Mouse (Mus musculus): ENCODE measurements around the gene Tnni3. TPM values are rescaled to one million over a fixed set of nuclear protein-coding genes. Genes with fewer than 3 reads are reported as not detected.

Gene Tnni3
- total RNA-seq, 2 experiments from 2014 or later = 0.57 to 1.1 TPM

DNA sequence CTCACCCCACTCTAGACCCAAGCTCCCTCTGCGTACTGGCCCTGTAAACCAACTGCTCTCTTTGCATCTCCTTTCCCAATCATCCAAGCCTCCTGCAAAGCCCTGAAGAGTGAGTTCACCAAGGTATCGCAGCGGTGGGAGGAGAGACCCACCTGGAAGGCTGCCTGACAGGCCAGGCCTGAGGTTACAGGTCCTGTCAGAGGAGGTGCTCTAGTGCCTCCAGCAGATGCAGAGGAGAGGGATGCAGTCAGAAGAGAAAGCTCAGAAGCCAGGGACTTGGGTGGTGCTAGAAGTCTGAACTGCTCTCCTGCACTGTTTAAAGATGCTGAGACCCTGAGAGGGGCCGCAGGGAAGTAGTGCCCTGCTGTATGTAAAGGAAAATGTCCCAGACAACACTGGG lies 25.0 kb downstream of the Tnni3 start:
- no peak for DNase-seq (ENCODE audit: low spot score in 2 of 2)

DNA sequence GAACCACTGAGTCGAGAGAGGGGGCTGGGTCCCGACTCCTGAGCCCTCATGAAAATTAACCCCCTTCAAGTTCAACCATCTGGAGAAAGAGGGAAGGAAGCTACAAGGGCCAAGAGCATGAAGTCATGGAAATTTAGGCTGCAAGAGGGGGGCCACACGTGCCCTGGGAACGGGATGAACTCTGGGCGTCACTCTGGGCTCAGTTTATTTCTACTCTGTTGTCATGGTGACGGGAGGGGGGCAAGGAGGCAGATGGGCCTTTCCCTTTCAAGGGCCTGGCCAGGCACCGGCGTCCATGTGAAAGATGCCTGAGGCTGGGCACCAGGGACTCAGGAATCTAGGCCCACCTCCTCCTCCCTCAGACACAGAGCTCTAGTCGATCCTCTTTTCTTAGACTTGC lies 25.8 kb downstream of the Tnni3 start:
- DNase-seq (ENCODE audit: low spot score in 2 of 2) = peak in 1 of 2 experiments; percentile 46

DNA sequence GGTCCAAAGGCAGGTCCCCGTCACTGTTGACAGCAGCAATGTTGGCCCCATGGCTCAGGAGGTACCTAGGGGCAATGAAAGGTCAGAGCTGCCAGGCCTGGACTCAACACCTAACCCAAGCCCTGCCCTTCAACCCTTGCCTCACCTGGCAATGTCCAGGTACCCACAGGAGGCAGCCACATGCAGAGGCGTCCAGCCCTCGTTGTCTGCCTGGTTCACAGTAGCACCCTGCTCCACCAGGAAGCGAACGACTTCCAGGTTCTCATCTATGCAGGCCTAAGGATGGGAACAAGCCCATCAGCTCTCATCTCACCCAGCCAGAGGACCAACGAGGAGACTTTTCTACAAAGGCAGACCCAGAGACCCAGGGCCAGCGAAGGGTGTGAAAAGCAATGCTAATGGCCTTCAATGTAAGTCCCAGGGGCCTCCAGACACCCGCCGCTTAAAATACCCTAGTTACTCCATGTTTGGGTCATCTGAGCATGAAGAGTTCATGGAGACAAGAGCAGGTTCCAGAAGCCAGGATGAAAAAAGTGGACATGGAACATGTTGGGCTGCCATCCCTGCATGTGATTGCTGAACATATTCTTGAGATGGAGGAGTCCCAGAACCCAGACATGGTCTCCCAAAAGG lies 26.6 kb downstream of the Tnni3 start:
- no peak for DNase-seq (ENCODE audit: low spot score in 2 of 2)

DNA sequence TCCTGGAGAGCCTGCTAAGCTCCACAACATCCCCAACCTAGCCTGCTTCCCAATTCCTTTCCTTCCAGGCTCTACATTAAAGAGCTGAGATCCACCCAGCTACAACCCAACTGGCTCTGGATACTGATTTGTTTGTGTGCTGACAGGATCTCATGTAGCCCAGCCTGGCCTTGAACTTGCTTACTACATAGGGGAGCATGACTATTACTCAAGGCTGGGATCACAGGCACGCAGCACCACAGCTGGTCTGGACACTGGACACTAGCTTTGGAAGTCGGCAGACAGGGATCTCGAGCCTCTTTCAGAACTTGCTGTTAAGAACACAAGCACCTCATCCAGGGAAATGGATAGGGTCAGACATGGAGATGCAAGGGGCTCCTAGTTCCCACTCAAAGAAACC lies 27.6 kb downstream of the Tnni3 start:
- no peak for DNase-seq (ENCODE audit: low spot score in 2 of 2)

DNA sequence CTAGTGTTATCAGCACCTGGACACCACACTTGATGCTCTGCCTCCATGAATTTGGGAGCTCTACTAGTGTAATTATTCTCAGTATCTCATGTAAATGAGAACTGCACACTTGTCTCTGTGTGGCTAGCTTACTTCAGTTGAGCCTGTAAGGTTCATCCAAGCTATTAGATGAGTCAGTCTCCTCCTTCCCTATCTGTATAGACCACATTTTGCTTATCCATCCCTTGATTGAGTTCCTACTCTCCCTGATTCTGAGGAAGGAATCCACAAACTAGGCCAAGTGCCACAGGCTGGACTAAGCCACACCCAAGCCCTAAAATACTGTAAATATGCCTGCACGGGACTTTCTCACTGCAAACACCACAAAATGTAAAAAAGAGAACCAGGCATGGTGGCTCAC lies 30.0 kb downstream of the Tnni3 start:
- DNase-seq (ENCODE audit: low spot score in 2 of 2) = no peak

DNA sequence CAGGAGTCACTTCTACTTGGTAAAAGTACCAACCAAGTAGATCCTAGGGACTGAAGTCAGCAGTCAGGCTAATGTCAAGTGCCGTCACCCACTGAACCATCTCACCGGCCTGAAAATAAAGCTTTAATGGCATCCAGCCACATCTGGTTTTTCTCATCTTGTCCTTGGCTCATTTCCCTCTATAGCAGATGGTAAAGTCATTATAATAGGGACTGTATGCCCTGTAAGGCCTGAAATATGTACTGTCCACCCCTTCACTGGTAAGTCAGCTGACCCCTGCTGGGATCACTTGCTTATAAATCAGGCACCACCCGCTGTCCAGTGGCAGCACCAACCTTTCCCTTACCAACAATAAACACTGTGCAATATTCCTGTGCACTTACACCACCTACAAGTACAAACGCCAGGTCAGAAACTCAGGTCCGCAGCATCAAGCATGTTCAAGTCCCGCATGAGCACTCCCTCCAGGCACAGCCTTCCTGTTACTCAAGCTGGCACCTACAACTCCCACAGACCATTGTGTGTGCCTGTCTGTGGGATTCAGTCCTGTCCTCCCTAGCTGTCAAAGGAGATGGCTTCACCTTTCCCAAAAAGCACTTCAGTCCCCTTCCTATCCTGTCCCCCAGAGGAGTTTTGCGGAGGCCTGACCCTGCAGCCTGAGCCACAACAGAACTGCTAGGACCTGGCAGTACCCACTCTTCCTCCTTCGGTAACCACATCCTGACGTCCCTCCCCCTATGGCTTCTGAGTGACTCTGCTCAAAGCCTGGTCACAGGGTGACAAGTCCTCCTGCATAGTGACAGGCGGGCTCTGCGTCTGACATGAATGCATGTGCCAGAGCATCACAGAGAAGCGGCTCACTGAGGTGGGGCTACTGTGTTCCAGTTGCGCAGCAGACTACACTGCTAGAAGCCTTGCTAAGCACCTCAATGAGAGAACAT lies 31.5 kb downstream of the Tnni3 start:
- DNase-seq (ENCODE audit: low spot score in 2 of 2) = no peak

DNA sequence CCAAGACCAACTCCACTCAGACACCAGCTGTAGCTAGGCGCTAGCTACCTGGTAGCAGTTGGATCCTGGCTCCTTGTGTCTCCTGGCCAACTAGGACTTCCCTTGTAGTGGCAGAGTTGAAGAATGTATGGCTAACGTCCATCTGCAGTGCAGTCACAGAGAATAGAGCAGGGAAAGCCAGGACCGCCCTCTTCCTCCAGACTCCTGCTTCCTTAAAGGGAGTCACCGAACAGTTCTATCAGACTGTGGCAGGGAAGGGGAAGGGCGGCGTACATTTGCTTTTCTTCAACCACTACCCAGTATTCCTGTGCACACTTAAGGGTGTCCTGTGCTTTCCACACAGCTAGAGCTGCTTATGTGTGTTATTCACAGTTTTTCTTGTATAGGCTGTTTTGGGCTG lies 32.7 kb downstream of the Tnni3 start:
- DNase-seq (ENCODE audit: low spot score in 2 of 2) = no peak

DNA sequence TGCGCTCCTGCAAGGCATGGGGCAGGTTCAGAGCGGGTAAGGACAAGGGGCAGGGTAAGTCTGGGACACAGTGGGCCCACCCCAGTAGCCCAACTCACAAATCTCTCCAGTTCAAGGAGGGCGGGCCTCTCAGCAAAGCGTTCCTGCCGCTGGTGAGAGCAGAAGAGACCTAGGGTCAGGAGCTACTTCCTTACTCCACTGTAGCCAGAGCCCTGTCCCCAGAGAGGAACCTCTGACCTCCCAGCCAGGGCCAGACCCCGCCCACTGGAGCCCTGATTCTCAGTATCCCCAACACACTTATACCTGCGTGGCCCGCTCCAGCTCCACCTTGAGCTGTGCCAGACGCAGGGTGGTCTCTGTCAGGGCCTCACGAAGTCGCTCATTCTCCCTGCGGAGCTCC lies 41.7 kb downstream of the Tnni3 start:
- no peak for DNase-seq (ENCODE audit: low spot score in 2 of 2)

DNA sequence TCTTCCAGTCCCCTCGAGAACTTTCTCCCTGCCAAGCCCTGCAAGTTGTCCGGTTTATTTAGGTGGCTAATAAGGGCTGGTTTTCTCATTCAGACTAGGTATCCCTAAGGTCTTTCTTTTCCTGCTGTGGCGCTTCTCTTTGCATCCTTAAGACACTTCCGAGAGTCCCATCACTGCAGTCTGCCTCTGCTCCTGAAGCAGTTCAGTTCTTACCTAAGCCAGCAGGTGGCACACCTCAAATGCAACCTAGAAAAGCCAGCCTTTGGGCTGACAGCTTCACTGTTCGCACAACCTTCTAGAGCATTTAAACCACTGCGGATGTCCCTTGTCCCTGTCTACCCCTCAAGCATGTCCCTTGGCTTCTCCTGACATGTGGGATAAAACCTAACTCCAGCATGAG lies 44.4 kb downstream of the Tnni3 start:
- no peak for DNase-seq (ENCODE audit: low spot score in 2 of 2)

DNA sequence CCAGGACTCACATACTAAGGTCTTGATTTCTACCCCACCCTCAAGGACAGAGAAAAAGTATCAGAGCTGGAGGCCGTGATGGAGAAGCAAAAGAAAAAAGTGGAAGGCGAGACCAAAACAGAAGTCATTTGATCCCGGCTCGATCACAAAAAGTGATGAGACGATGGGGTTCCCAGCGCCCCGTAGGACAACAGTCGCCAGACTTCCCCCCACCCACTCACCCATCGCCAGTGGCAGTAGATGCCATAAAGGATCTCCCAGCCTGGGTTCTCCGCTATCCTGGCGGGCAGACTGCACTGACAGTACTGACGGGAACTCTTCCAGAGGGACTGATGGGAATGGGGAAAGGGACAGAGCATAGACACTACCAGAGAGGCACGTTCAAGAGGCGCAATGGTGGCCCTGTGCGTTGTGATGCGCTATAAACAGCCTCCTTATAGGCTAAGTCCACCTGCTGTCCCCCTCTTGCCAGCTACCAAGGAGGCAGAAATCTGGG lies 45.2 kb downstream of the Tnni3 start:
- DNase-seq (ENCODE audit: low spot score in 2 of 2) = no peak

DNA sequence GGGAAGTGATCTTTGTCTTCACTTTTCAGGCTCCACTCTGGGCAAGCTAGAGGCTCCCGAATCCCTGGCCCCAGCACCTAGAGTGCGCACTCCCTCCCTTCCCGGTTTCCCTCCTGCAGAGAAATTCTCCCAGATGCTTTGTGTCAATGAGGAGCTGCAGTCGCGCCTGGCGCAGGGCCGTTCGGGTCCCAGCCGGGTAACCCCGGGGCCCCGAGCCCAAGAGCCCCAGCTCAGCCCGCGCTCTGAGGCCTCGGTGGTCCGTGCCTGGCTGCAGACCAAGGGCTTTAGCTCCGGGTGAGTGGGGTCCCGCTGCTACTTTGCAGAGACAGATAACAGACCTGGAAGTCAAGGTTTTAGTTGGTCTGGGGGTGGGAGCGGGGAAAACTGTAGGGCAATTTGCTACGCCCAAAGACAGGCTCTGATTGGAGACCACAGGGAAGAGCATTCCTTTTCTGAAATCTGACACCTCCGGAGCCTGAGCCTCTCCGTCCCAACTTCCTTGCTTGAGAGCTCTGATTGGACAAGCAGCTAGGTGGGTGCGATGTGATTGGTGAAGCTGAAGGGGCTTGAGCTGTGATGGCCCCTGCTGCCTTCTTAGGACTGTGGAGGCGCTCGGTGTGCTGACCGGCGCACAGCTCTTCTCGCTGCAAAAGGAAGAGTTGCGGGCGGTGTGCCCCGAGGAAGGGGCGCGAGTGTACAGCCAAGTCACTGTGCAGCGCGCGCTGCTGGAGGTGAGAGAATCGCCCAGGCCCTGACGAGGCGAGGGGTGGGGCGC lies 45.8 kb downstream of the Tnni3 start:
- peak; percentile 37 to 72 for DNase-seq (ENCODE audit: low spot score in 2 of 2)

DNA sequence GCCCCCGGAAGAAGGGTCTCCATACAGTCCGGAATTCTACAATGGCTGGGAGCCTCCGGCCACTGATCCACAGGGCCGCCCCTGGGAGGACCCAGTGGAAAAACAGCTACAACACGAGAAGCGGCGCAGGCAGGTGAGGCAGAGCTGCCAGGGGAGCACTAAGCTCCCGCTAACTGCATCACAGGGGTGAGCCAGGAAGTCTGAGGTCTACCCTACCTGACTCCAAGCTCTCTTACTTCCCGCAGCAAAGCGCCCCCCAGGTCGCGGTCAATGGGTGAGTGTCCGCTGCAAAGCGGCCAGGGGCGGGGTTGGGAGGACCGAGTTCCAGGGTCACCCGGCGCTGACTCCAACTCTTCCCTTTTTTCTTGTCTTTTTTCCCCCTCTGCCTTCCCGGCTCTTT lies 50.1 kb downstream of the Tnni3 start:
- DNase-seq (ENCODE audit: low spot score in 2 of 2) = no peak

DNA sequence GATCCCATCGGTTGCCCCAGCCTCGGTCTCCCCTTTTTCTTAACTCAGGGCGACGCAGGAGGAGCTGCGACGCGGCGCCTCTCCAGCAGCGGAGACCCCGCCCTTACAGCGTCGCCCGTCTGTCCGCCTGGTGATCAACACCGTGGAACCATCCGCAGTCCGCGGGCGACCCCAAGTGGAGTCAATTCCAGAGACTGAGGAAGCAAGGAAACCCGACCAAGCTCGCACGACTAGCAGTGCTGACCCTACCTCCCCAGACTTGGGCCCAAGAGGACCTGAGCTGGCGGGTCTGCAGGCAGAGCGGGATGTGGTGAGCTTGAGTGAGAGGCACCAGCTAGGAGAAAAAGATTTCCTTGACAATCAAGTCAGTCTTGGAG lies 52.9 kb downstream of the Tnni3 start:
- peak; percentile 80 to 91 for DNase-seq (ENCODE audit: low spot score in 2 of 2)

DNA sequence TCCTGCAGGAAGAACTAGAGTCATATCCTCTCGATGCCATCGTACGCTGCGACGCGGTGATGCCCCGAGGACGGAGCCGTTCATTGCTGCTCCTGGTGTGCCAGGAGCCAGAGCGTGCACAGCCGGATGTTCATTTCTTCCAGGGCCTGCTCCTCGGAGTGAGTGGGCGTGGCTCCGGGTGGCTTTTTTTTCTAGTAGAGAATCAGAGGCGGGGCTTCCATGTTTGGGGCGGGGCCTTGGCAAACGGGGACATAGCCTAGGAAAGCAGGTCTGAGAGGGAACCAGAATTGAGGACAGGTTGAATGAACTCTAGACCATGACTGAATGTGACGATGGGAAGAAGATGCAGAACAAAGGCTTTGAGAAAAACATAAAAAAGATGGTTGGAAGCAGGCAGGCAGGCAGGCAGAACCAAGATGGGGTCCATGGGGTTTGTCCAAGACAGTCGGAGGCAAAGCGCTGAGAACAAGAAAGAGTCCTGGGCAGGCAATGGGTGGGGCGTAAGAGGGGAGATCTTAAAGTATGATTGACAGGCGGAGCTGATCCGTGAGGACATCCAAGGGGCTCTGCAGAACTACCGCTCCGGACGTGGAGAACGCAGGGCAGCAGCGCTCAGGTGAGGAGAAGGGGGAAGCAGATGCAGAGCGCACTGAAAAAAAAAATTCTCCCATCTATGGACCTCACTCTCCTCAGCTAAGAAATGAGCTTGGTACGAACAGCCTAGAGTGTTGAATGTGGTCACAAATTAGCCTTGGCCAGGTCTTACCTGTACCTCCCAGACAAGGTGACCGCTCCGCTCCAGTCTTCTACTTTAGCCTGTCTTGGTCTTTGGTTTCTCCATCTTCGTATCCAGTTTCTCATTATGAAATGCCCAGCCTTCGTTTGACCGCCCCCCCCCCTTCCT lies 53.5 kb downstream of the Tnni3 start:
- peak in 1 of 2 experiments; percentile 45 for DNase-seq (ENCODE audit: low spot score in 2 of 2)

Other genes starting within 250 kb of the Tnni3 start
- not detected for gene Ncr1, start 186.5 kb downstream of the Tnni3 start, total RNA-seq (2021)
- not detected for gene Gp6, start 126.5 kb downstream of the Tnni3 start, total RNA-seq (2021)
- gene Rdh13, start 78.6 kb downstream of the Tnni3 start, total RNA-seq (2021) = 10 to 100 TPM; 25.5 to 30.2 TPM
- 1 to 10 TPM; 2.8 to 4.7 TPM for gene Eps8l1, start 63.6 kb downstream of the Tnni3 start, total RNA-seq (2021)
- gene Ppp1r12c, start 22.5 kb downstream of the Tnni3 start, total RNA-seq (2021) = 100 to 1,000 TPM; 125 to 127 TPM
- 1 to 10 TPM; 1.9 to 8.6 TPM for gene Tnnt1, start 7.8 kb downstream of the Tnni3 start, total RNA-seq (2021)
- 1 to 10 TPM in 1 of 2 experiments, under 1 TPM in 1; 0.83 to 1.1 TPM for gene Dnaaf3, start 8.2 kb upstream of the Tnni3 start, total RNA-seq (2021)
- gene Syt5, start 23.3 kb upstream of the Tnni3 start, total RNA-seq (2021) = 100 to 1,000 TPM; 193 to 200 TPM
- under 1 TPM; 0.35 to 0.36 TPM for gene Ptprh, start 79.8 kb upstream of the Tnni3 start, total RNA-seq (2021)
- gene Tmem86b, start 107.2 kb upstream of the Tnni3 start, total RNA-seq (2021) = 10 to 100 TPM; 15.0 to 18.4 TPM
- gene Ppp6r1, start 134.8 kb upstream of the Tnni3 start, total RNA-seq (2021) = 100 to 1,000 TPM; 140 TPM
- gene Hspbp1, start 160.8 kb upstream of the Tnni3 start, total RNA-seq (2021) = 10 to 100 TPM; 89.0 to 94.8 TPM
- 100 to 1,000 TPM; 306 to 327 TPM for gene Brsk1, start 166.4 kb upstream of the Tnni3 start, total RNA-seq (2021)
- not detected for gene Tmem150b, start 201.0 kb upstream of the Tnni3 start, total RNA-seq (2021)
- 10 to 100 TPM; 38.9 to 44.2 TPM for gene Kmt5c, start 215.9 kb upstream of the Tnni3 start, total RNA-seq (2021)
- gene Cox6b2, start 228.9 kb upstream of the Tnni3 start, total RNA-seq (2021) = 1 to 10 TPM; 4.7 to 8.6 TPM
- gene Fam71e2, start 247.1 kb upstream of the Tnni3 start, total RNA-seq (2021) = not detected